ENCODE assay signal across 21 mouse cellular contexts in genomic region chr2:174470333-174470732, GRCm38 (mm10). TPM values are rescaled to one million over a fixed set of nuclear protein-coding genes. Genes with fewer than 3 reads are reported as not detected.
A peak's percentile ranks its signal among the peaks of the same experiment; 100 is the strongest.
DNase-seq lines count a peak whose midpoint lies in the region; ATAC-seq lines count a peak whose summit lies in the region.
"Had no signal": no experiment of that assay in that cellular context is flagged by ENCODE, and none has a peak within 500 bp of the region (broad histone marks: within the 10 kb centered on the region; RNA-seq: fewer than 3 reads in every experiment).

No protein-coding gene starts in this region.

- DNase-seq in heart, adult 11 months = peak; percentile 63
- DNase-seq in heart, adult 9 months (ENCODE audit: low spot score in 2 of 2) = no peak
- peak; percentile 66 for DNase-seq in MEL-GATA-1-ER (ENCODE audit: extremely low read depth, low read depth)
- no peak for DNase-seq in liver, embryonic 11.5 days (ENCODE audit: low spot score)
- DNase-seq in retina, postnatal 1 day = no peak
- no peak for DNase-seq in thymus, postnatal 14 days
- DNase-seq: cerebellum, adult 9-10 months; gastrocnemius, postnatal 36 days; kidney, adult 18-20 months; kidney, postnatal 10 days; left cerebral cortex, postnatal 4 days; spleen, adult 18-20 months; thymus, postnatal 4 days had no signal

- no peak overlapping the region for H3K9ac ChIP-seq in liver, embryonic 11.5 days (ENCODE audit: low read depth, low read length)
- H3K9ac ChIP-seq: embryonic facial prominence, embryonic 12.5 days had no signal

- peak overlapping the region; percentile 22; the same call in 1 of the 2 replicates for H3K27ac ChIP-seq in liver, embryonic 11.5 days (ENCODE audit: low read depth, low read length)
- H3K27ac ChIP-seq: embryonic facial prominence, embryonic 12.5 days; heart, embryonic 10.5 days; hindbrain, embryonic 10.5 days; layer of hippocampus, adult 2 months had no signal

- no peak overlapping the region for H3K4me3 ChIP-seq in liver, embryonic 11.5 days (ENCODE audit: low read depth, low read length)
- H3K4me3 ChIP-seq: embryonic facial prominence, embryonic 12.5 days; hindbrain, embryonic 10.5 days; layer of hippocampus, adult 2 months had no signal

- H3K36me3 ChIP-seq in liver, embryonic 11.5 days (ENCODE audit: control insufficient read depth, insufficient read depth, low read length) = peaks cover 25% of the 10 kb centered on the region

- peak overlapping the region; percentile 91 for H3K4me2 ChIP-seq in liver, embryonic 11.5 days
- H3K4me2 ChIP-seq: embryonic facial prominence, embryonic 12.5 days had no signal

- ATAC-seq in liver, embryonic 11.5 days (replicated peaks; ENCODE audit: low FRiP score) = peak; percentile 37
- peak; percentile 48 for ATAC-seq in megakaryocyte progenitor cell, adult 5-6 weeks (replicated peaks; ENCODE audit: poor library complexity)
- ATAC-seq: forebrain, embryonic 16.5 days had no signal

- H3K4me1 ChIP-seq in liver, embryonic 11.5 days (replicated peaks; ENCODE audit: control insufficient read depth, insufficient read depth, low read length) = peaks cover 26% of the 10 kb centered on the region

- H3K27me3 ChIP-seq in liver, embryonic 11.5 days (replicated peaks; ENCODE audit: control insufficient read depth, insufficient read depth, low read length) = no peaks in the 10 kb centered on the region
- H3K27me3 ChIP-seq: embryonic facial prominence, embryonic 12.5 days had no signal

- no peaks in the 10 kb centered on the region for H3K9me3 ChIP-seq in liver, embryonic 11.5 days (ENCODE audit: control insufficient read depth, low read length)
- H3K9me3 ChIP-seq: embryonic facial prominence, embryonic 12.5 days; heart, embryonic 10.5 days; hindbrain, embryonic 10.5 days had no signal

- WGBS in liver, embryonic 11.5 days = 42% methylated on average over 4 of the region's 4 CpGs

RNA-seq across cellular contexts. Expression of gene Prelid3b, which starts 2.5 kb away (rescaled TPM):
- 156 and 162 TPM in 2 replicates for polyA plus RNA-seq in liver, embryonic 11.5 days (2014; fragmentation: Nextera tagmentation; extraction: Ambion mirVana)
- total RNA-seq in megakaryocyte progenitor cell, adult 5-6 weeks (2015) = 85.8 and 87.2 TPM in 2 replicates
- total RNA-seq in megakaryocyte progenitor cell, adult 5-6 weeks (2017) = 145 and 157 TPM in 2 replicates

RNA-seq across cellular contexts. Expression of gene Atp5e, which starts 6.4 kb away (rescaled TPM):
- polyA plus RNA-seq in liver, embryonic 11.5 days (2014; fragmentation: Nextera tagmentation; extraction: Ambion mirVana) = 597 and 634 TPM in 2 replicates
- 546 and 547 TPM in 2 replicates for total RNA-seq in megakaryocyte progenitor cell, adult 5-6 weeks (2015)
- 250 and 276 TPM in 2 replicates for total RNA-seq in megakaryocyte progenitor cell, adult 5-6 weeks (2017)

RNA-seq across cellular contexts. Expression of gene Tubb1, which starts 19.8 kb away (rescaled TPM):
- polyA plus RNA-seq in liver, embryonic 11.5 days (2014; fragmentation: Nextera tagmentation; extraction: Ambion mirVana) = 43.5 and 51.9 TPM in 2 replicates
- not detected in 2 replicates for total RNA-seq in megakaryocyte progenitor cell, adult 5-6 weeks (2015)
- total RNA-seq in megakaryocyte progenitor cell, adult 5-6 weeks (2017) = 0.30 TPM in 1 of 2 replicates, not detected in the other
- total RNA-seq: gastrocnemius, postnatal 36 days; layer of hippocampus, adult 2 months; left cerebral cortex, adult 18-20 months; left cerebral cortex, postnatal 4 days had no signal
- polyA plus RNA-seq: cortical plate, adult 2 months had no signal

RNA-seq across cellular contexts. Expression of gene Ctsz, which starts 31.5 kb away (rescaled TPM):
- 159 and 162 TPM in 2 replicates for polyA plus RNA-seq in liver, embryonic 11.5 days (2014; fragmentation: Nextera tagmentation; extraction: Ambion mirVana)
- 190 and 207 TPM in 2 replicates for total RNA-seq in megakaryocyte progenitor cell, adult 5-6 weeks (2015)
- total RNA-seq in megakaryocyte progenitor cell, adult 5-6 weeks (2017) = 307 and 339 TPM in 2 replicates

RNA-seq across cellular contexts. Expression of gene Nelfcd, which starts 54.7 kb away (rescaled TPM):
- polyA plus RNA-seq in liver, embryonic 11.5 days (2014; fragmentation: Nextera tagmentation; extraction: Ambion mirVana) = 117 and 125 TPM in 2 replicates
- total RNA-seq in megakaryocyte progenitor cell, adult 5-6 weeks (2015) = 27.7 and 29.3 TPM in 2 replicates
- total RNA-seq in megakaryocyte progenitor cell, adult 5-6 weeks (2017) = 33.8 and 43.0 TPM in 2 replicates

Comparison
In these comparisons a context has a peak if more than half of its experiments do, and no peak if none do; other contexts are left out.
1. DNase-seq: peak in heart, adult 11 months (single experiment) and MEL-GATA-1-ER (single experiment); none in heart, adult 9 months (0 of 2), liver, embryonic 11.5 days (single experiment), retina, postnatal 1 day (single experiment) and thymus, postnatal 14 days (single experiment).